Mouse (Mus musculus) 3134 (cell line): ENCODE results near the gene Pip5k1b.

Experiments used
- DNase-seq: peaks from one replicate; pipeline ENCODE4 v3.0.0-alpha.2; 2011; ENCODE audit warnings: low spot score; ENCODE audit not compliant: insufficient read length; ENCODE audit errors: extremely low read depth

The Pip5k1b gene

GRCm38 (mm10) chr19:24359270-24359669 is 196.4 kb downstream of the Pip5k1b start:
- no peak for DNase-seq

- no peak for DNase-seq
These were observed 203.2 kb downstream of the Pip5k1b start for GRCm38 (mm10) chr19:24352298-24352959.

- peak; percentile 19 for DNase-seq
These were observed 211.2 kb downstream of the Pip5k1b start for GRCm38 (mm10) chr19:24344501-24344900.

- no peak for DNase-seq
These were observed 212.9 kb downstream of the Pip5k1b start for GRCm38 (mm10) chr19:24342786-24343185.

- no peak for DNase-seq
These were observed 219.1 kb downstream of the Pip5k1b start for GRCm38 (mm10) chr19:24336370-24337076.

- DNase-seq = no peak
These were observed 219.9 kb downstream of the Pip5k1b start for GRCm38 (mm10) chr19:24335611-24336343.

- DNase-seq = no peak
These were observed 222.7 kb downstream of the Pip5k1b start for GRCm38 (mm10) chr19:24332956-24333355.

GRCm38 (mm10) chr19:24331274-24331673 is 224.4 kb downstream of the Pip5k1b start:
- no peak for DNase-seq

GRCm38 (mm10) chr19:24330366-24330765 is 225.3 kb downstream of the Pip5k1b start:
- no peak for DNase-seq

- no peak for DNase-seq
These were observed 227.8 kb downstream of the Pip5k1b start for GRCm38 (mm10) chr19:24327921-24328320.

- no peak for DNase-seq
These were observed 228.7 kb downstream of the Pip5k1b start for GRCm38 (mm10) chr19:24326969-24327368.

- peak; percentile 15 for DNase-seq
These were observed 230.0 kb downstream of the Pip5k1b start for GRCm38 (mm10) chr19:24325692-24326091.

- no peak for DNase-seq
These were observed 231.6 kb downstream of the Pip5k1b start for GRCm38 (mm10) chr19:24323841-24324613.

- DNase-seq = no peak
These were observed 233.8 kb downstream of the Pip5k1b start for GRCm38 (mm10) chr19:24321900-24322311.

- DNase-seq = no peak
These were observed 234.3 kb downstream of the Pip5k1b start for GRCm38 (mm10) chr19:24321211-24321899.

GRCm38 (mm10) chr19:24318172-24318571 is 237.5 kb downstream of the Pip5k1b start:
- no peak for DNase-seq

GRCm38 (mm10) chr19:24317731-24318130 is 237.9 kb downstream of the Pip5k1b start:
- DNase-seq = no peak

GRCm38 (mm10) chr19:24317038-24317591 is 238.6 kb downstream of the Pip5k1b start:
- DNase-seq = no peak

- DNase-seq = no peak
These were observed 239.5 kb downstream of the Pip5k1b start for GRCm38 (mm10) chr19:24316060-24316725.
